ENCODE assay signal across 23 mouse cellular contexts in genomic region chr2:72226006-72226405, GRCm38 (mm10). TPM values are rescaled to one million over a fixed set of nuclear protein-coding genes. Genes with fewer than 3 reads are reported as not detected.
DNase-seq lines count a peak whose midpoint lies in the region; ATAC-seq lines count a peak whose summit lies in the region.
"Had no signal": no experiment of that assay in that cellular context is flagged by ENCODE, and none has a peak within 500 bp of the region (broad histone marks: within the 10 kb centered on the region; RNA-seq: fewer than 3 reads in every experiment).

No protein-coding gene starts in this region.

- no peak for ATAC-seq in heart, embryonic 11.5 days (replicated peaks; ENCODE audit: insufficient number of reproducible peaks, low FRiP score, low TSS enrichment)
- no peak for ATAC-seq in midbrain, embryonic 11.5 days (ENCODE audit: low FRiP score)
- ATAC-seq: activated CD4-positive, CD25-positive, alpha-beta regulatory T cell, adult 4 months; CD4-positive, CD25-positive, alpha-beta regulatory T cell, adult 4 months; Patski had no signal

- no peak overlapping the region for H3K9ac ChIP-seq in heart, embryonic 11.5 days (ENCODE audit: low read depth, low read length)
- H3K9ac ChIP-seq in midbrain, embryonic 11.5 days (ENCODE audit: low read length): no peak overlapping the region

- no peaks in the 10 kb centered on the region for H3K36me3 ChIP-seq in heart, embryonic 10.5 days
- no peaks in the 10 kb centered on the region for H3K36me3 ChIP-seq in heart, embryonic 11.5 days (ENCODE audit: control insufficient read depth, insufficient read depth, low read length)
- H3K36me3 ChIP-seq in midbrain, embryonic 11.5 days (ENCODE audit: control insufficient read depth, insufficient read depth, low read length): no peaks in the 10 kb centered on the region
- no peaks in the 10 kb centered on the region for H3K36me3 ChIP-seq in midbrain, embryonic 10.5 days
- H3K36me3 ChIP-seq: G1E had no signal

- H3K9me3 ChIP-seq in heart, embryonic 10.5 days: no peaks in the 10 kb centered on the region
- H3K9me3 ChIP-seq in heart, embryonic 11.5 days (replicated peaks; ENCODE audit: control insufficient read depth, low read length): no peaks in the 10 kb centered on the region
- H3K9me3 ChIP-seq in midbrain, embryonic 11.5 days (ENCODE audit: control insufficient read depth, low read length): no peaks in the 10 kb centered on the region
- no peaks in the 10 kb centered on the region for H3K9me3 ChIP-seq in midbrain, embryonic 10.5 days (replicated peaks)
- H3K9me3 ChIP-seq: G1E had no signal

- no peak overlapping the region for H3K27ac ChIP-seq in heart, embryonic 10.5 days
- no peak overlapping the region for H3K27ac ChIP-seq in heart, embryonic 11.5 days (ENCODE audit: low read depth, low read length)
- no peak overlapping the region for H3K27ac ChIP-seq in midbrain, embryonic 11.5 days (ENCODE audit: low read depth, low read length)
- H3K27ac ChIP-seq in midbrain, embryonic 10.5 days (replicated peaks): no peak overlapping the region

- WGBS in heart, embryonic 10.5 days: 77% methylated on average over 6 of the region's 6 CpGs
- 72% methylated on average over 6 of the region's 6 CpGs for WGBS in heart, embryonic 11.5 days (ENCODE audit: insufficient replicate concordance)
- 86% methylated on average over 6 of the region's 6 CpGs for WGBS in midbrain, embryonic 11.5 days
- 87% methylated on average over 6 of the region's 6 CpGs for WGBS in midbrain, embryonic 10.5 days

- H3K27me3 ChIP-seq in heart, embryonic 10.5 days (ENCODE audit: insufficient read depth, poor library complexity, severe bottlenecking): no peaks in the 10 kb centered on the region
- no peaks in the 10 kb centered on the region for H3K27me3 ChIP-seq in heart, embryonic 11.5 days (ENCODE audit: control insufficient read depth, insufficient read depth, low read length)
- H3K27me3 ChIP-seq in midbrain, embryonic 11.5 days (ENCODE audit: control insufficient read depth, insufficient read depth, low read length): no peaks in the 10 kb centered on the region
- H3K27me3 ChIP-seq in midbrain, embryonic 10.5 days (ENCODE audit: low read depth, poor library complexity, severe bottlenecking): no peaks in the 10 kb centered on the region
- H3K27me3 ChIP-seq: CH12.LX, Patski had no signal

- H3K4me2 ChIP-seq in heart, embryonic 11.5 days: no peak overlapping the region
- H3K4me2 ChIP-seq in midbrain, embryonic 11.5 days: no peak overlapping the region

- peaks cover 11% of the 10 kb centered on the region for H3K4me1 ChIP-seq in heart, embryonic 10.5 days
- H3K4me1 ChIP-seq in heart, embryonic 11.5 days (ENCODE audit: control insufficient read depth, insufficient read depth, low read length): peaks cover 2% of the 10 kb centered on the region; the same call in 1 of the 2 replicates
- no peaks in the 10 kb centered on the region for H3K4me1 ChIP-seq in midbrain, embryonic 11.5 days (ENCODE audit: control insufficient read depth, insufficient read depth, low read length)
- H3K4me1 ChIP-seq in midbrain, embryonic 10.5 days: no peaks in the 10 kb centered on the region

- H3K4me3 ChIP-seq in heart, embryonic 10.5 days: no peak overlapping the region
- no peak overlapping the region for H3K4me3 ChIP-seq in heart, embryonic 11.5 days (ENCODE audit: low read depth, low read length)
- no peak overlapping the region for H3K4me3 ChIP-seq in midbrain, embryonic 11.5 days (ENCODE audit: low read depth, low read length)
- no peak overlapping the region for H3K4me3 ChIP-seq in midbrain, embryonic 10.5 days

- peak; percentile 71 for DNase-seq in heart, embryonic 10.5 days (ENCODE audit: low spot score)
- DNase-seq in midbrain, embryonic 11.5 days (ENCODE audit: low spot score, missing footprints): peak; percentile 10
- DNase-seq in midbrain, embryonic 10.5 days (ENCODE audit: low spot score): no peak
- DNase-seq in NIH3T3 (ENCODE audit: low read depth): peak; percentile 30
- peak; percentile 81 for DNase-seq in fibroblast of lung, adult 2 months (ENCODE audit: low read depth)
- DNase-seq in adrenal gland, postnatal 14 days: no peak
- DNase-seq in kidney, adult 18-20 months: no peak
- DNase-seq: adrenal gland, adult 2 months; adrenal gland, adult 8-10 months; adrenal gland, postnatal 10 days; adrenal gland, postnatal 25 days; adrenal gland, postnatal 36 days; B cell, adult 2 months; cerebellum, adult 11 months; cerebellum, adult 11-12 months; cerebellum, adult 18-20 months; cerebellum, adult 2 months had no signal

RNA-seq across cellular contexts. Expression of gene Map3k20, which starts 59.4 kb away (rescaled TPM):
- 27.9 and 60.5 TPM in 2 replicates for polyA plus RNA-seq in heart, embryonic 10.5 days (2016; fragmentation: Nextera tagmentation; extraction: Ambion mirVana)
- 62.5 and 68.7 TPM in 2 replicates for polyA plus RNA-seq in heart, embryonic 11.5 days (2014; fragmentation: Nextera tagmentation; extraction: Ambion mirVana)
- 7.5 and 8.3 TPM in 2 replicates for polyA plus RNA-seq in midbrain, embryonic 11.5 days (2014; fragmentation: Nextera tagmentation; extraction: Ambion mirVana)
- polyA plus RNA-seq in midbrain, embryonic 10.5 days (2016; fragmentation: Nextera tagmentation; extraction: Ambion mirVana): 7.4 and 8.2 TPM in 2 replicates
- 33.5 and 36.1 TPM in 2 replicates for total RNA-seq in adrenal gland, postnatal 14 days (2021)

Comparison
In these comparisons a context has a peak if more than half of its experiments do, and no peak if none do; other contexts are left out.
1. DNase-seq: peak in heart, embryonic 10.5 days (single experiment), midbrain, embryonic 11.5 days (single experiment), NIH3T3 (single experiment) and fibroblast of lung, adult 2 months (single experiment); none in midbrain, embryonic 10.5 days (single experiment), adrenal gland, postnatal 14 days (single experiment) and kidney, adult 18-20 months (single experiment).